Comparison of ENCODE assay signal across 11 mouse cellular contexts in the genomic region with DNA sequence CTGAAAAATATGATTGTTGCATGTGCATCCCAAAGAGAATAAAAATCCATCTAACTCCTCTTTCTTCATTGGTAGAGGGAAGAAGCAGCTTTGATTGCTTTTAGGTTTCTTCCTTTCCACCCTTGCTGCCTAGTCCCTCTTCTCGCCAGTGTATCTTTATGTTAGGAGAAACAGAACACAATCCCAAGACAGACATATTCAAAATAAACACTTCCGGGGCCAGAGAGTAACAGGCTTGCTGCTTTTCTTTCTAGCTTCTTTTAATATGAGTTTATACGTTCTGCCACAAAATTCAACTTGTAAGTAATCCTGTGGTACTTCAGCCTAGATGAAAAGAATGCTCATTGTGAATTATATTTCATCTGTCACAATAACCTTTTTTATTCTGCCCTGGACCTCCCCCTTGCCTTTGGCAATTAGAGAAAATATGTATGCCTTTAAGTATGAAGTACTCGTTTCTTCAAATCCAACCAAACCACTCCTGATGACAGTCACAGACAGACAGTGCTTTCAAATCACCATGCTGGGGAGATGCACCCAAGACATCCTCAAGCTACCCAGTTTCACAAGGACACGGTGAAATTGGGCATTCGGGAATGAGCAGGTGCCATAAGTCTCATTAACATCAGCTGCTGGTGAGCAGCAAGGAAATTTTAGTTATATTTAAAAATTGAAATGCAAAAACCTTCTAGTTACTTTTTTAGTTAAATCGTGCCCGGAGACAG.
DNase-seq lines count a peak whose midpoint lies in the region; ATAC-seq and TF ChIP-seq lines count a peak whose summit lies in the region.
"Had no signal": no experiment of that assay in that cellular context is flagged by ENCODE, and none has a peak within 500 bp of the region (broad histone marks: within the 10 kb centered on the region; RNA-seq: fewer than 3 reads in every experiment).

No protein-coding gene starts in this region.

- no peak for TF ChIP-seq POLR2A in liver, adult 2 months (IDR thresholded peaks at IDR 0.05; ENCODE audit: extremely low read depth, insufficient read depth, low read length)

- no peak for DNase-seq in liver, adult 2 months (ENCODE audit: extremely low read depth, low read depth, low spot score)
- no peak for DNase-seq in liver
- peak; percentile 68 for DNase-seq in hindbrain, postnatal 0 days (ENCODE audit: low spot score)
- no peak for DNase-seq in spleen, postnatal 10 days (ENCODE audit: low spot score in 2 of 2)
- no peak for DNase-seq in frontal cortex, postnatal 25 days (ENCODE audit: low spot score in 2 of 2)
- DNase-seq: cerebellum, adult 18-20 months; gastrocnemius, postnatal 14 days had no signal

- peaks cover 7% of the 10 kb centered on the region; the same call in 1 of the 2 replicates for H3K4me1 ChIP-seq in liver, adult 2 months (ENCODE audit: control insufficient read depth, insufficient read depth, low read length)
- H3K4me1 ChIP-seq in forebrain, embryonic 12.5 days, result peaks cover 24% of the 10 kb centered on the region
- H3K4me1 ChIP-seq in hindbrain, postnatal 0 days (ENCODE audit: insufficient read depth, low read length), result 0 out of 2 replicates have a peak, but pooled peaks cover 4% of the 10 kb centered on the region
- no peaks in the 10 kb centered on the region for H3K4me1 ChIP-seq in neural tube, embryonic 14.5 days (ENCODE audit: control insufficient read depth, insufficient read depth, low read length)
- no peaks in the 10 kb centered on the region for H3K4me1 ChIP-seq in liver, embryonic 12.5 days
- H3K4me1 ChIP-seq: megakaryocyte, embryonic 14.5 days had no signal

- TF ChIP-seq CTCF in liver, adult 2 months (IDR thresholded peaks at IDR 0.05; ENCODE audit: low read depth, low read length), result no peak
- TF ChIP-seq CTCF in hindbrain, postnatal 0 days (IDR thresholded peaks at IDR 0.05; ENCODE audit: low read depth), result no peak

- H3K4me3 ChIP-seq in liver, adult 2 months (ENCODE audit: insufficient read depth, low read depth, low read length), result no peak overlapping the region
- H3K4me3 ChIP-seq in forebrain, embryonic 12.5 days (replicated peaks), result peak overlapping the region; percentile 35
- peak overlapping the region; percentile 48 for H3K4me3 ChIP-seq in hindbrain, postnatal 0 days (ENCODE audit: low read length)
- peak overlapping the region; percentile 61 for H3K4me3 ChIP-seq in neural tube, embryonic 14.5 days (ENCODE audit: low read depth, low read length)
- H3K4me3 ChIP-seq in liver, embryonic 12.5 days, result no peak overlapping the region
- H3K4me3 ChIP-seq: megakaryocyte, embryonic 14.5 days had no signal

- no peaks in the 10 kb centered on the region for H3K27me3 ChIP-seq in liver, adult 2 months (ENCODE audit: control insufficient read depth, insufficient read depth, low read length)
- H3K27me3 ChIP-seq in forebrain, embryonic 12.5 days, result no peaks in the 10 kb centered on the region
- no peaks in the 10 kb centered on the region for H3K27me3 ChIP-seq in hindbrain, postnatal 0 days (ENCODE audit: insufficient read depth, low read length)
- no peaks in the 10 kb centered on the region for H3K27me3 ChIP-seq in neural tube, embryonic 14.5 days (ENCODE audit: control insufficient read depth, insufficient read depth, low read length)
- no peaks in the 10 kb centered on the region for H3K27me3 ChIP-seq in liver, embryonic 12.5 days (replicated peaks)
- H3K27me3 ChIP-seq: megakaryocyte, embryonic 14.5 days had no signal

- no peaks in the 10 kb centered on the region for H3K36me3 ChIP-seq in liver, adult 2 months (ENCODE audit: control insufficient read depth, insufficient read depth, low read length)
- no peaks in the 10 kb centered on the region for H3K36me3 ChIP-seq in forebrain, embryonic 12.5 days (replicated peaks)
- no peaks in the 10 kb centered on the region for H3K36me3 ChIP-seq in hindbrain, postnatal 0 days (ENCODE audit: insufficient read depth, low read length)
- no peaks in the 10 kb centered on the region for H3K36me3 ChIP-seq in neural tube, embryonic 14.5 days (ENCODE audit: control insufficient read depth, insufficient read depth, low read length)
- H3K36me3 ChIP-seq in liver, embryonic 12.5 days, result no peaks in the 10 kb centered on the region

- no peak for ATAC-seq in forebrain, embryonic 12.5 days (ENCODE audit: low FRiP score)
- ATAC-seq in hindbrain, postnatal 0 days, result no peak
- no peak for ATAC-seq in neural tube, embryonic 14.5 days (ENCODE audit: low read depth)
- no peak for ATAC-seq in liver, embryonic 12.5 days

- H3K4me2 ChIP-seq in forebrain, embryonic 12.5 days, result peak overlapping the region; percentile 56
- peak overlapping the region; percentile 79 for H3K4me2 ChIP-seq in hindbrain, postnatal 0 days (ENCODE audit: low read depth, low read length)
- H3K4me2 ChIP-seq in neural tube, embryonic 14.5 days (ENCODE audit: low read depth, low read length), result peak overlapping the region; percentile 70
- H3K4me2 ChIP-seq in liver, embryonic 12.5 days, result no peak overlapping the region

- 76% methylated on average over 8 of the region's 8 CpGs for WGBS in liver, adult 2 months
- WGBS in forebrain, embryonic 12.5 days, result 34% methylated on average over 8 of the region's 8 CpGs
- WGBS in hindbrain, postnatal 0 days, result 11% methylated on average over 8 of the region's 8 CpGs
- 15% methylated on average over 8 of the region's 8 CpGs for WGBS in neural tube, embryonic 14.5 days
- WGBS in liver, embryonic 12.5 days (ENCODE audit: insufficient replicate concordance), result 62% methylated on average over 8 of the region's 8 CpGs

- H3K9me3 ChIP-seq in forebrain, embryonic 12.5 days, result no peaks in the 10 kb centered on the region
- no peaks in the 10 kb centered on the region for H3K9me3 ChIP-seq in hindbrain, postnatal 0 days (ENCODE audit: low read length)
- H3K9me3 ChIP-seq in neural tube, embryonic 14.5 days (ENCODE audit: control insufficient read depth, low read length), result no peaks in the 10 kb centered on the region
- H3K9me3 ChIP-seq in liver, embryonic 12.5 days (replicated peaks), result no peaks in the 10 kb centered on the region
- H3K9me3 ChIP-seq: megakaryocyte, embryonic 14.5 days had no signal

- no peak overlapping the region for H3K9ac ChIP-seq in liver, adult 2 months (ENCODE audit: low read depth, low read length)
- peak overlapping the region; percentile 58 for H3K9ac ChIP-seq in forebrain, embryonic 12.5 days
- peak overlapping the region; percentile 65 for H3K9ac ChIP-seq in hindbrain, postnatal 0 days (replicated peaks; ENCODE audit: low read length)
- H3K9ac ChIP-seq in neural tube, embryonic 14.5 days (replicated peaks; ENCODE audit: low read depth, low read length), result peak overlapping the region; percentile 90
- H3K9ac ChIP-seq in liver, embryonic 12.5 days, result no peak overlapping the region

- no peaks in the 10 kb centered on the region for H3K79me2 ChIP-seq in liver, adult 2 months (ENCODE audit: control insufficient read depth, insufficient read depth, low read length)

- H3K27ac ChIP-seq in liver, adult 2 months (replicated peaks; ENCODE audit: insufficient read depth, low read depth, low read length), result peak overlapping the region; percentile 12; the same call in 1 of the 2 replicates
- peak overlapping the region; percentile 89 for H3K27ac ChIP-seq in forebrain, embryonic 12.5 days
- H3K27ac ChIP-seq in hindbrain, postnatal 0 days, result peak overlapping the region; percentile 86
- peak overlapping the region; percentile 97 for H3K27ac ChIP-seq in neural tube, embryonic 14.5 days (ENCODE audit: low read depth, low read length)
- no peak overlapping the region for H3K27ac ChIP-seq in liver, embryonic 12.5 days

Comparison
In these comparisons a context has a peak if more than half of its experiments do, and no peak if none do; other contexts are left out.
1. H3K4me3 ChIP-seq: peak in forebrain, embryonic 12.5 days (single experiment), hindbrain, postnatal 0 days (single experiment) and neural tube, embryonic 14.5 days (single experiment); none in liver, adult 2 months (single experiment) and liver, embryonic 12.5 days (single experiment).
2. H3K9ac ChIP-seq: peak in forebrain, embryonic 12.5 days (single experiment), hindbrain, postnatal 0 days (single experiment) and neural tube, embryonic 14.5 days (single experiment); none in liver, adult 2 months (single experiment) and liver, embryonic 12.5 days (single experiment).